Mouse (Mus musculus): ENCODE results near the gene Nfkb1. TPM values are rescaled to one million over a fixed set of nuclear protein-coding genes. Genes with fewer than 3 reads are reported as not detected.
A peak's percentile ranks its signal among the peaks of the same experiment; 100 is the strongest.

Gene Nfkb1
- polyA plus RNA-seq, 1 experiment = 106 TPM

GRCm38 (mm10) chr3:135598355-135598754 is 93.0 kb downstream of the Nfkb1 start:
- no peak overlapping the region for H3K27ac ChIP-seq (ENCODE audit: insufficient read depth, low read depth, low read length)
- TF ChIP-seq CTCF (IDR thresholded peaks at IDR 0.05; ENCODE audit: low read depth, low read length) = no peak
- TF ChIP-seq POLR2A (IDR thresholded peaks at IDR 0.05; ENCODE audit: borderline replicate concordance, low read depth, low read length) = no peak
- peaks cover 36% of the 10 kb centered on the region for H3K4me1 ChIP-seq (ENCODE audit: control insufficient read depth, insufficient read depth, low read length)
- no peak overlapping the region for H3K4me3 ChIP-seq (ENCODE audit: insufficient read depth, low read length)

- peak overlapping the region; percentile 80 for H3K27ac ChIP-seq (ENCODE audit: insufficient read depth, low read depth, low read length)
- TF ChIP-seq POLR2A (IDR thresholded peaks at IDR 0.05; ENCODE audit: borderline replicate concordance, low read depth, low read length) (no peak), CTCF (IDR thresholded peaks at IDR 0.05; ENCODE audit: low read depth, low read length) (no peak)
- H3K4me3 ChIP-seq (ENCODE audit: insufficient read depth, low read length) = no peak overlapping the region
- peaks cover 36% of the 10 kb centered on the region for H3K4me1 ChIP-seq (ENCODE audit: control insufficient read depth, insufficient read depth, low read length)
These were observed 94.3 kb downstream of the Nfkb1 start for GRCm38 (mm10) chr3:135597014-135597413.

GRCm38 (mm10) chr3:135594238-135594917 is 97.0 kb downstream of the Nfkb1 start:
- H3K4me3 ChIP-seq (ENCODE audit: insufficient read depth, low read length) = no peak overlapping the region
- peaks cover 36% of the 10 kb centered on the region for H3K4me1 ChIP-seq (ENCODE audit: control insufficient read depth, insufficient read depth, low read length)
- TF ChIP-seq POLR2A (IDR thresholded peaks at IDR 0.05; ENCODE audit: borderline replicate concordance, low read depth, low read length) (no peak), CTCF (IDR thresholded peaks at IDR 0.05; ENCODE audit: low read depth, low read length) (no peak)
- H3K27ac ChIP-seq (ENCODE audit: insufficient read depth, low read depth, low read length) = peak overlapping the region; percentile 6; the same call in 1 of the 2 replicates

DNA sequence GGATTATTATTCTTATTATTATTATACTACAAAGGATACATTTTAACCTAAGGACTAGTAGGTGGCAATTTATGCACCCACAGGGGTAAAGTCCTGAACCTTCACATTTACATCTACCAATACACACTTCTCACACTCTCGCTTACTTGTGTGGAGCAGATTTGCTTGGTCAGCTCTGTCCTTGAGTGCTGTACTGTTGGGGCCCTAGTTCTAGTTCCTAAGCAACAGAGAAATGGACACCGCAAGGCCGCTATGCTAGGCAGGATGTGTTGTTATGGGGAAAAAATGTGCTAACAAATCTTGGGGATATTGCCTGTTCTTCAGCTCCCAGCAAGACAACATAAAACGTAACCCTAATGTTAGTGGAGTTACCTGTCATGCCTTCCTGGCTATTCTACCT is 99.3 kb downstream of the Nfkb1 start:
- H3K4me3 ChIP-seq (ENCODE audit: insufficient read depth, low read length) = no peak overlapping the region
- no peak overlapping the region for H3K27ac ChIP-seq (ENCODE audit: insufficient read depth, low read depth, low read length)
- TF ChIP-seq CTCF (IDR thresholded peaks at IDR 0.05; ENCODE audit: low read depth, low read length) = no peak
- TF ChIP-seq POLR2A (IDR thresholded peaks at IDR 0.05; ENCODE audit: borderline replicate concordance, low read depth, low read length) = no peak
- H3K4me1 ChIP-seq (ENCODE audit: control insufficient read depth, insufficient read depth, low read length) = peaks cover 23% of the 10 kb centered on the region

- no peak overlapping the region for H3K27ac ChIP-seq (ENCODE audit: insufficient read depth, low read depth, low read length)
- TF ChIP-seq POLR2A (IDR thresholded peaks at IDR 0.05; ENCODE audit: borderline replicate concordance, low read depth, low read length) (no peak), CTCF (IDR thresholded peaks at IDR 0.05; ENCODE audit: low read depth, low read length) (no peak)
- H3K4me3 ChIP-seq (ENCODE audit: insufficient read depth, low read length) = no peak overlapping the region
- peaks cover 24% of the 10 kb centered on the region for H3K4me1 ChIP-seq (ENCODE audit: control insufficient read depth, insufficient read depth, low read length)
These were observed 100.0 kb downstream of the Nfkb1 start for GRCm38 (mm10) chr3:135591376-135591775.

DNA sequence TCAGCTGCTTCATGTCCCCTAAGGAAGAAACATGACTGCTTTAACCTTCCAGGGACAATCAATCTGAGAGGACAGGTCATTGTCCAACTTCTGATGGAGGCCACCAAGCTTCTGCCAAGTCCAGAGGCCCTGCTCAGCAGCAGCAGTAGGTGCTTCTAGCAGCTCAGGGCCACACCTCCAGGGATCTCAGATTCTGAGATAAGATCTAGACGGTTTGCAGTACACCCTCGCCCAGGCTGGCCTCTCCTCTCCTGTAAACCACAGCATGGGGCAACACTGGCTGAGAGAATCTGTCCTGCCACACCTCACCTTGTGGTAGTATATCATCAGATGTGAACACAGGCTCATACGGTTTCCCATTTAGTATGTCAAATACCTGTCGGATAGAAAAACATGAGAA is 100.9 kb downstream of the Nfkb1 start:
- TF ChIP-seq CTCF (IDR thresholded peaks at IDR 0.05; ENCODE audit: low read depth, low read length) = no peak
- TF ChIP-seq POLR2A (IDR thresholded peaks at IDR 0.05; ENCODE audit: borderline replicate concordance, low read depth, low read length) = no peak
- H3K4me3 ChIP-seq (ENCODE audit: insufficient read depth, low read length) = no peak overlapping the region
- H3K4me1 ChIP-seq (ENCODE audit: control insufficient read depth, insufficient read depth, low read length) = peaks cover 18% of the 10 kb centered on the region
- H3K27ac ChIP-seq (ENCODE audit: insufficient read depth, low read depth, low read length) = no peak overlapping the region

- TF ChIP-seq POLR2A (IDR thresholded peaks at IDR 0.05; ENCODE audit: borderline replicate concordance, low read depth, low read length) = no peak
- no peak for TF ChIP-seq CTCF (IDR thresholded peaks at IDR 0.05; ENCODE audit: low read depth, low read length)
- Histone ChIP-seq H3K4me1 (ENCODE audit: control insufficient read depth, insufficient read depth, low read length) (peaks cover 11% of the 10 kb centered on the region), H3K27ac (ENCODE audit: insufficient read depth, low read depth, low read length) (no peak overlapping the region), H3K4me3 (ENCODE audit: insufficient read depth, low read length) (no peak overlapping the region)
These were observed 104.9 kb downstream of the Nfkb1 start for GRCm38 (mm10) chr3:135586471-135586880.

GRCm38 (mm10) chr3:135586060-135586459 is 105.3 kb downstream of the Nfkb1 start:
- TF ChIP-seq POLR2A (IDR thresholded peaks at IDR 0.05; ENCODE audit: borderline replicate concordance, low read depth, low read length) (no peak), CTCF (IDR thresholded peaks at IDR 0.05; ENCODE audit: low read depth, low read length) (no peak)
- Histone ChIP-seq H3K4me1 (ENCODE audit: control insufficient read depth, insufficient read depth, low read length) (peaks cover 11% of the 10 kb centered on the region), H3K27ac (ENCODE audit: insufficient read depth, low read depth, low read length) (no peak overlapping the region), H3K4me3 (ENCODE audit: insufficient read depth, low read length) (no peak overlapping the region)

DNA sequence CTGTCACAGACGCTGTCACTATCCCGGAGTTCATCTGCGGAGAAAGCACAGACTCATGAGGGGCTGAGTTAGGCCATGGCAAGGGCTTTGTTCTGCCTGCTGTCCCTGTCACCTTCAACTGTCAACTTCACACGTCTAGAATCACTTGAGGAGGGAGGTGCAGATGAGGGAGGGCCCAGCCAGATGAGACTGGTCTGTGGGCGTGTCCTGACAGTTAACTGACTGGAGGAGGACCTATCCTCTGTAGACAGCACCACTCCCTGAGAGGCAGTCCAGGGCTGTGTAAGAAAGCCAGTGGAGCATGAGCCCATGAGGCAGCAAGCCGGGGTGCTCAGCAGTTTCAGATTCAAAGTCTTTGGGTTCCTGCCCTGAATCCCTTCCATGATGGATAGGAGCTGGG is 105.9 kb downstream of the Nfkb1 start:
- Histone ChIP-seq H3K4me1 (ENCODE audit: control insufficient read depth, insufficient read depth, low read length) (peaks cover 13% of the 10 kb centered on the region), H3K4me3 (ENCODE audit: insufficient read depth, low read length) (no peak overlapping the region), H3K27ac (ENCODE audit: insufficient read depth, low read depth, low read length) (no peak overlapping the region)
- TF ChIP-seq POLR2A (IDR thresholded peaks at IDR 0.05; ENCODE audit: borderline replicate concordance, low read depth, low read length) = no peak
- no peak for TF ChIP-seq CTCF (IDR thresholded peaks at IDR 0.05; ENCODE audit: low read depth, low read length)

DNA sequence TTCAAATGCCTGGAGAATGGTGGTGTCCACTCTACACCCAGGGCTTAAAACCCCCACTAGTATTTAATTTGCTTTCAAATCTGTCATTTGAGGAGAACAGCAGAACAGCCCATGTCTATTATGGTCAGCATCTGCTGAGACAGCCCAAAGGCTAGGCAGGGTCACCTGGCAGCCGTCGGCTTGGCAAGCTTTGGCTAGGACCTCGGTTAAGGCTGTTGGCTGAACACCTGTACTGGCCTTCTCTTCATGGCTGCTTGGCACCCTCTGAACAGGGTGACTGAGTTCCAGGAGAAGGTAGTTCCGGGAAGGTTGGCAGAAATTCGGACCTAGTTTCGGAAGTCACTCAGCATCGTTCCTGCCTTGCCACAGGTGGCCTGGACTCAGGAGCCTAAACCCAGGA is 109.1 kb downstream of the Nfkb1 start:
- H3K27ac ChIP-seq (ENCODE audit: insufficient read depth, low read depth, low read length) = no peak overlapping the region
- H3K4me3 ChIP-seq (ENCODE audit: insufficient read depth, low read length) = no peak overlapping the region
- peaks cover 31% of the 10 kb centered on the region for H3K4me1 ChIP-seq (ENCODE audit: control insufficient read depth, insufficient read depth, low read length)
- TF ChIP-seq POLR2A (IDR thresholded peaks at IDR 0.05; ENCODE audit: borderline replicate concordance, low read depth, low read length) (no peak), CTCF (IDR thresholded peaks at IDR 0.05; ENCODE audit: low read depth, low read length) (no peak)
